Mouse (Mus musculus) layer of hippocampus, postnatal 10 days (tissue): ENCODE data around the gene Ccdc182. TPM values are rescaled to one million over a fixed set of nuclear protein-coding genes. Genes with fewer than 3 reads are reported as not detected.
A peak's percentile ranks its signal among the peaks of the same experiment; 100 is the strongest.

ENCODE experiments used
- DNase-seq, 2 experiments: peaks; one replicate each; pipeline ENCODE4 v3.0.0; 2021; ENCODE audit warnings: low spot score in 2 of 2
- total RNA-seq, 2 experiments: library from RNA; stranded (reverse); gene quantifications; 2 replicates each; pipeline ENCODE4 v1.2.3; 2021

Ccdc182 gene
- total RNA-seq, 2 experiments from 2014 or later = not detected

GRCm38 (mm10) chr11:88327016-88327415, 33.2 kb downstream of the Ccdc182 start:
- DNase-seq = no peak

GRCm38 (mm10) chr11:88328813-88329595, 35.1 kb downstream of the Ccdc182 start:
- DNase-seq = no peak

- DNase-seq = peak; percentile 49 to 66
Measured at GRCm38 (mm10) chr11:88330799-88331198, 36.9 kb downstream of the Ccdc182 start.

- no peak for DNase-seq
Measured at GRCm38 (mm10) chr11:88331722-88332121, 37.9 kb downstream of the Ccdc182 start.

GRCm38 (mm10) chr11:88332309-88332934, 38.6 kb downstream of the Ccdc182 start:
- no peak for DNase-seq

- no peak for DNase-seq
Measured at GRCm38 (mm10) chr11:88334893-88335292, 41.0 kb downstream of the Ccdc182 start.

GRCm38 (mm10) chr11:88337926-88338325, 44.1 kb downstream of the Ccdc182 start:
- DNase-seq = no peak

Other genes with a start within 250 kb of the Ccdc182 start
- 100 to 1,000 TPM; 218 to 245 TPM for gene Srsf1, start 246.7 kb upstream of the Ccdc182 start, total RNA-seq
- 10 to 100 TPM; 26.0 to 28.5 TPM for gene Vezf1, start 225.8 kb upstream of the Ccdc182 start, total RNA-seq
- gene Cuedc1, start 196.0 kb upstream of the Ccdc182 start, total RNA-seq = 10 to 100 TPM; 42.0 to 45.7 TPM
- 10 to 100 TPM; 62.3 to 64.5 TPM for gene Mrps23, start 89.7 kb upstream of the Ccdc182 start, total RNA-seq